Mouse (Mus musculus) bone marrow macrophage, adult 2 months (primary cell): ENCODE measurements at regions not wholly inside any gene's neighbourhood (a gene's known extent, or its start where the extent isn't known, plus 50 kb on each side); places are given as distances from the start of the nearest gene placed in this dataset.

Experiments
- CTCF ChIP-seq: IDR thresholded peaks from 2 replicates; pipeline ENCODE4 v1.5.1; 2012; ENCODE audit warnings: low read depth, mild to moderate bottlenecking, low read length, moderate library complexity
- POLR2A ChIP-seq: IDR thresholded peaks from 2 replicates; pipeline ENCODE4 v1.6.1; 2012; ENCODE audit warnings: mild to moderate bottlenecking, low read depth, low read length, borderline replicate concordance

GRCm38 (mm10) chr2:74964360-74964759, 138.8 kb downstream of the Mtx2 start:
- TF ChIP-seq CTCF, result peak; percentile 70
- TF ChIP-seq POLR2A, result no peak
